Mouse (Mus musculus) monocyte, adult 5-6 weeks (primary cell): ENCODE measurements around the gene D430019H16Rik. TPM values are rescaled to one million over a fixed set of nuclear protein-coding genes. Genes with fewer than 3 reads are reported as not detected.

Experiments
- ATAC-seq: fragments of 153-309, 156-312 bp; replicated peaks from 2 replicates; pipeline ENCODE4 v1.8.0; 2017; ENCODE audit warnings: mild to moderate bottlenecking; ENCODE audit not compliant: low TSS enrichment, insufficient number of reproducible peaks, severe bottlenecking, poor library complexity, low FRiP score
- total RNA-seq: library from RNA; stranded (forward); fragments of 200-1000, 200-491, 200-594 nt; gene quantifications from 3 replicates; pipeline ENCODE4 v1.2.3, GENCODE M21; 2017

Gene D430019H16Rik
- total RNA-seq: 0.19 to 0.78 TPM (median 0.21 TPM) in 3 replicates

GRCm38 (mm10) chr12:105453670-105454257 is at the start of gene D430019H16Rik:
TSS of gene D430019H16Rik (plus strand) at chr12:105453856.
- ATAC-seq: no peak

GRCm38 (mm10) chr12:105406008-105406407 is 47.6 kb upstream of the D430019H16Rik start:
- no peak for ATAC-seq

DNA sequence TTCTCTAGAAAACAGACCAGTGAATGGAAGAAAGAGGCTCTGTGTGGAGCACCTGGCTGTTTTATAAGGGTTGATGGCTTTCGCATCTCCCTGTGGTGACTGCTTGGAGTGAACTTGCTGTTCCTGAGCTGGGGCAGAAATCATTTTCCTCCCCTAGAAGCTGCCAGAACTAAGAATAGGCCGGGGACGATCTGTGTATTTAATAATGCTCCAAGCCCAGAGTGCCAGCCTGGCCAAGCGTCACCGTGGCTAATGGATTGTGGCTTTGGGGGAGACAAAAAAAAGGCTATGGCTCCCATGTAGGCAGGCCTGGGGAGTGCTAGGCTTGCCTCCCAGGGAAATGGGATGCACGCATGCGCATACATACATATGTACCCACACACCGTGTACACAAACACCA is 39.7 kb upstream of the D430019H16Rik start:
- ATAC-seq: no peak

DNA sequence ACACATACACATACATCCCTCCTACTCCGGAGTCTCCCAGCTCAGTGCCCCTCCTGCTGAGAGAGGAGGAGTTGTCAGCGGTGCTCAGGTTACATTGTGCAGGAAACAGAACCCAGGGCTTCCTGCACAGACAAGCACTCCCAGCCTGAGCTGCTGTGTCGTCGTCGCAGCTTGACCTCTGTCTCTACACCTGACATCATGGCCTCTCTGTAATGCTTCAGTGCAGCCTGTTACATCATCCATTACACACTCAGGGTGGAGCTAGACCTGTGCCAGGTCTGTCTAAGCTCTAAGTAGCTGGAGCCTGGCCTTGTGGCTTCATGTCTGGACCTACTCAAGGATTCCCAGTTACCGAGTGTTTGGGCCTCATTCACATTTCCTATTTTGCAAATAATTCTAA is 33.2 kb upstream of the D430019H16Rik start:
- no peak for ATAC-seq

GRCm38 (mm10) chr12:105426541-105426940 is 27.1 kb upstream of the D430019H16Rik start:
- no peak for ATAC-seq

- no peak for ATAC-seq
Measured at GRCm38 (mm10) chr12:105427039-105427757, 26.5 kb upstream of the D430019H16Rik start.

- ATAC-seq: no peak
Measured at GRCm38 (mm10) chr12:105431872-105432271, 21.8 kb upstream of the D430019H16Rik start.

DNA sequence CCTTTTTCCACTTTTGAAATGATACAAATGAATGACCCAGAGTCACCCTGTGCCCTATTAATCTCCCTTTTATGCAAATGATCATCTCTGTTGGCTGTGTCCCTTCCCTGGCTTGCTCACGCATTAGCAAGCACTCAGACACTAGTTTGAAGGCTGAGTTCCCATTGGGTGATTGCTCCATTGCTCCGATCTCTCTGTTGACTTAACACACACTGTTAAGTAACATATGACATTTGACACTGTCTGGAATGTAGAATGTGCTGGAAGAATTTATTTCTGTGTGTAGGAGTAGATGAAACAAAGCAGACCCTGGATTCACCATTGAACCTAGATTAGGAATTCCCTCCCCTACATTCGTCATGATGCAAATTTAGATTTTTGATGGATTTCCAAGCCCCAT is 20.8 kb upstream of the D430019H16Rik start:
- no peak for ATAC-seq

GRCm38 (mm10) chr12:105438259-105438658 is 15.4 kb upstream of the D430019H16Rik start:
- no peak for ATAC-seq

DNA sequence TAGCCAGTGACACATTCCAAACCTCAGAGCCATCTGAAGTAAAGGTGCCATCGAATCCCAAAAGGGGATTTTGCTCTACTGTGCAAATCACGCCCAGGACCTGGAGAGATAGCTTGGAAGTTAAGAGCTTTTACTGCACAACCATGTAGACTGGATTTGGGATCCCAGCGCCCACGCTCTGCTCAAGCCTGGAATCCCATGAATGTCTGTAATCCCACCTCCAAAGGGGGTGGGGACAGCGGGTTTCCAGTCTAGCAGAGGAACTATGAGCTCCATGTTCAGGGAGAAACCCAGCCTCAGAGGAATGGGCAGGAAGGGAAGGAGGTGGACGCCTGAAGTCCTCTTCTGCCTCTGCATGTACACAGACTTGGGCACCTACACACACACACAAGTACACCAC is 13.7 kb upstream of the D430019H16Rik start:
- no peak for ATAC-seq

DNA sequence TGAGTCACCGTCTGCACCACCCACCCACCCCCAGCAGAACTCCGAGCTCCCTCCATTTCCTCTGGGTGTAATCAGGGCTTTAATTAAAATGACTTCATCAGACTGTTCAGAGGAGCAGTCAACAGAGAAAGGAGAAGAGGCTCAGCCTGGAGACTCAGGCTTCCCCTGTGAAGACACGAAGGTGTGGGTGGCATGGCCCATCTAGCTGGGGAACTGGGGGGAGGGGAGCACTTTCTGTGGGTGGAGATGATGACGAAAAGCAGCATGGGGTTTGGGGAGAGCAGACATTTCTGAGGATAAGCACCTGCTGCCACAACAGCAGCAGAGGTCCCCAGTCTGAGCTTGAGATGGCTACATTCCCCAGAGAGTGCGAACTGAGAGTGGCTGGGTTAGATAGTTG is 10.1 kb upstream of the D430019H16Rik start:
- ATAC-seq: no peak

DNA sequence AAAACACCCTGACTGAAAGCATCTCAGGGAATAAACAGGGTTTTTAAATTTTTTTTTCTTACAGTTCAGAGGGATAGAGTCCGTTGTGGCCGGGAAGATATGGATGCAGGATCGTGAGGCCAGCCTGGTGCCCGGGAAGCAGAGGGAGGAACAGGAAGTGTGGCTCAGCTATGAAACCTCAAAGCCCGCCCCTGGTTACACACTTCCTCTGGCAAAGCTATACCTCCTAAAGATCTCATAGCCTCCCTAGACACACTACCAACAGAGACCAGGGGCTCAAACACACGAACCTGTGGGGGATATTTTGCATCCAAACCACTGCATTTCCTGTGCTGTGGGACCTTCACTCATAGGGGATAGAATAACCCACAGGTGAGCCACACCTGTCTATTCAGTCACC is 7.9 kb upstream of the D430019H16Rik start:
- no peak for ATAC-seq

GRCm38 (mm10) chr12:105449239-105449638 is 4.4 kb upstream of the D430019H16Rik start:
- ATAC-seq: no peak

DNA sequence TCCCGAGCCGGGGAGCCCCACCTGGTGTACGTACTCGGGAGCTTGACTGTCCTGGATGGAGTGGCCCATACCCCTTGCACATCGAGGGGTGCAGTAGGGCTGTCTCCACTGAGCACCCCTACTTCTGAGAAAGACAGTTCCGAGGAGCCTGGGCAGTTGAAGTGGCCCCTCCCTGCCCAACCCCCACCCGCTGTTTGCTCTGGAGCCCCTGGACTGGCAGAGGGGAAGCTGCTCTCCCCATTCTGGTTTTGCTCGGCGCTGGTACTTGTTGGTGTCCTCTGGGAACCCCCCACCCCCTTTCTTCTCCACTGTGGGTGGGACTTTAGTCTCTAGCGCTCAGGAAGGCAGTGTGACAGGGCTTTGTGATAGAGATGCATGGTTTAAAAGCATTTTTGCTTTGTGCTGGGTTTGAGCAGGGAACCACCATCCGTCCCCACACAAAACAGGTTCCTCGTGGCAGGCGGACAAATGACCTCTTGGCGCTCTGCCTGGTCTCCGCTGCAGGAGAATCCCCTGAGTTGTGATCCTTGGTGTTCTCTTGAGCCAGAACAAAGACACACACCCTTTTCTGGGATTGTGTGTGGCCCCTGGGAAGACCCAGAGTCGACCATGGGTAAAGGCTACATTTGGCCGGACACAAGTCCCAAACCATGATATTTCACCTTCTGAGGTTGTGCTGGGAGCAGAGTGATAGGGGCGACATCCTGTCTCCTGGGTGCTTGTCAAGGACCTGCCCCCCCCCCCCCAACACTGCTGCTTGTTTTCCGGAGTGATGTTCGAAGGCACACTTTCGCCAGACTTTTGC is 804 bp downstream of the D430019H16Rik start:
- no peak for ATAC-seq

GRCm38 (mm10) chr12:105455063-105455559 is 1.5 kb downstream of the D430019H16Rik start:
- no peak for ATAC-seq

DNA sequence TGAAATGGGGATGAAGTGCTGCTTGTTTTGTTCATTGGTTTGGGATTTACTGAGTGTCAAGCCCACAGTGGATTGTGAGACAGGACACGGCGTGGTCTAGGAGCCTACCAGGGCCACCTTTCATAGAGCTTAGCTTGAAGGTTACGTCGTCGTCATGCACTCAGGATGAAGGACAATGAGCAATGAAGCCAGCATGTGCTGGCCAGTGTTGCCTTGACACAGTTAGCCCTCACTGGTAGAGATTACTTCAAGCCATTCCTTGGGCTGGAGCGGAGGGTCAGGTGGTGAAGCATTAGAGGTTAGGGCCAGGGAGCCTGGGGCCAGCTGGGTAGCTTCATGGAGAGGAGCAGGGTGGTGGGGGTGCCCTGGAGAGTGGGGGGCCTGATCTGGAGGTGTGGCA is 5.1 kb downstream of the D430019H16Rik start:
- no peak for ATAC-seq

DNA sequence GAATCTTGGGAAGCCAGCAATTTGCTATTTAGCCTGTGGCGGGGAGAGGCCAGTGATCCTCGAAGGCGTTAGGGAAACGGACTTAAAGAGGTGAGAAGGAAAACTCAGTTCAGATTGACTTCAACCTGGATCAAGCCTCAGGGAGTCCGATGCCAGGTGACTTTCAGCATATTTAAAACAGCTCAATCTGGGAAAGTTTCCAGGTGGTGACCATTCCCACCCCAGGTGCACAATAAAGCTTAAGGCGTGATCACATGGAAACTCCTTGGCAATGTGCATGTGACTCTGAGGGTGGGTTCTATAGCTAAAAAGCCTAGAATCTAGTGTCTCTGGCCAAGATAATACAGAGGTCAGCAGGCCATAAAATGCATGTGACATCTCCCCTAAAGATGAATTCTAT is 7.4 kb downstream of the D430019H16Rik start:
- ATAC-seq: no peak

DNA sequence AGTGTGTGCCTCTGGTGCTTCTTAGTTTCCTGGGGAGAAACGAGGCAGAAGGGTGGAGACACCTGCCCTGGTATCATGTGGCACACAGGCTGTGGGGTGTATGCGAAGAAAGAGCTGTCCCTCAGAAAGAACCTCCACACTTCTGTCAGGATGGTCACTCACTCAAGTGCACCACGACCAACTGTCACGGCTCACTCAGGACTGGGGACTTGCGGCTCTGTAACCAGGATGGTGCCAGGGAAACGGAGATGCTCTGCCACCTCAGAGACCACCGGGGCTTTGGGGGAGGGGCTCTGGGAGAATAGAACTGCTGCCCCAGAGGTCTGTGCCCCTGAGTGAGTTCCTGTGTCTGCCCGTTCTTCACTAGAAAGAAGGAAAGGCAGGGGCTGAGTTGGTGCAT is 15.4 kb downstream of the D430019H16Rik start:
- no peak for ATAC-seq

DNA sequence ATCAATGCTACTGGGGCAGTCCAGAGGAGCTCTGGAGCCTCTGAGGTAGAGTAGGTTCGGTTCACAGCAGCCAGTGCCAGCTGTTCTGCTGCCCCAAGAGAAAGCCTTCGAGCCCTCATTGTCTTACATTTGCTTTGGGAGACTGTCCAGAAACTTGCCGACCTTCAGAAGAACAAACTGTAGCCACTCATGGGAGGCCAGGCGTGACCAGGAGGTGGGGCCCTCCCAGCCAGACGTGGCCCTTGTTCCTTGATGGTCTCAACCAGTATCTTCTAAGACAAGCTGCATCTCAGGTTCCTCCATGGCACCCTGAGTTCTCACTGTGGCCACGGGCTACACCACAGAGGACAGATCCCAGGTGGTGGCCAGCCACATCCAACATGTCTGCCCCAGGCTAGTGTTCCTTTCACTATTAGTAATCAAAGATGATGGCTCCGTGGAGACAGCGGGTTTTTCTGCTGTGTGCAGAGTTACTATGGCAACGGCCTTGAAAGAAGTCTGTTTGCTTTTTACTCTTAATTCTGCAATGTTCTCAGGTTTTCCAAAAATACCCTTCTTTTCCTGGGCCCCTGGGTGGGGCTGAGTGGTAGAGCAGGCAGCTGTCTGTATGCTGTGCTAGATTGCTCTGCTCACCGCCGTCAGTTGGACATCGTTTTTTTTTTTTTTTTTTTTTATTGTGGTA is 21.7 kb downstream of the D430019H16Rik start:
- no peak for ATAC-seq
